Mouse (Mus musculus): ENCODE measurements at regions not wholly inside any gene's neighbourhood (a gene's known extent, or its start where the extent isn't known, plus 50 kb on each side); places are given as distances from the start of the nearest gene placed in this dataset.

GRCm38 (mm10) chr13:119364160-119364559, 64.2 kb upstream of the Paip1 start:
- TF ChIP-seq CTCF (IDR thresholded peaks at IDR 0.05; ENCODE audit: extremely low read depth, insufficient read depth, low read length) (no peak), POLR2A (IDR thresholded peaks at IDR 0.05; ENCODE audit: extremely low read depth, insufficient read depth, low read length) (no peak)

Measured in cortical plate, adult 2 months (tissue).